Mouse (Mus musculus): Measurements from ENCODE around the gene Fam32a.

DNA sequence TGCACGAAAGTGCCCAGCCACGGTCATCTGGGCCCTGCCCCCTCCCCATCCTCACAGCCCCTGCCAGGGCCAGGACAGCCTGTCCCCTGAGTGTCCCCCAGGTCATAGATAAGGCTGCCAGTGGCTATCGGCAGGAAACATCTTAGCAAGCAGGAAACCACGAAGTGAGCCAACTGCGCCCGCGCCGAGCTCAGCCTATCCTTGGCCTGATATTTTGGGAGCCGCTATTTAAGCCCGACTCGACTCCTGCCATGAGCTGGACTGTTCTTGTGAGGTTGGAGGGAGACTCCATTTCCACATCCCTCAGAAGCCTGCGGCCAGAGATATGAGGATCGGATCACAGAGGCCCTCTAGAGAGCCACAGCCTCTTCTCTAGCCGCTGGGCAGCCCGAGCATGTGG lies 48.8 kb downstream of the Fam32a start:
- TF ChIP-seq ZC3H11A (IDR thresholded peaks at IDR 0.05; ENCODE audit: borderline replicate concordance, low read depth, low read length) (no peak), HCFC1 (IDR thresholded peaks at IDR 0.05; ENCODE audit: borderline replicate concordance, insufficient read depth, low read length) (no peak)

All from ES-E14 (cell line).